Mouse (Mus musculus) C2C12 (cell line): ENCODE results near the gene Hspa1l.
"Not testable (repeated sequence)": the region's sequence is repeated elsewhere in the genome, so short reads cannot be mapped to it uniquely, and the experiment has no call there.

ENCODE experiments used
- CEBPB ChIP-seq: IDR thresholded peaks from one replicate; pipeline ENCODE4 v1.6.1; 2011; ENCODE audit warnings: low read depth, mild to moderate bottlenecking, control low read depth, moderate library complexity
- CTCF ChIP-seq: IDR thresholded peaks from one replicate; pipeline ENCODE4 v1.5.1; 2011; ENCODE audit not compliant: control insufficient read depth, insufficient read depth, insufficient read length
- FOSL1 ChIP-seq: IDR thresholded peaks from one replicate; pipeline ENCODE4 v1.8.0; 2011; ENCODE audit warnings: mild to moderate bottlenecking, low read length; ENCODE audit not compliant: poor library complexity, insufficient read depth, severe bottlenecking
- MAX ChIP-seq: IDR thresholded peaks from one replicate; pipeline ENCODE4 v1.6.1; 2011; ENCODE audit warnings: mild to moderate bottlenecking, control low read depth
- MYOD1 ChIP-seq: IDR thresholded peaks from one replicate; pipeline ENCODE4 v1.6.1; 2011; ENCODE audit warnings: low read depth; ENCODE audit not compliant: control insufficient read depth, insufficient read length
- MYOG ChIP-seq: IDR thresholded peaks from one replicate; pipeline ENCODE4 v1.6.1; 2011; ENCODE audit not compliant: control insufficient read depth, insufficient read length; ENCODE audit errors: extremely low read depth
- USF1 ChIP-seq: IDR thresholded peaks from one replicate; pipeline ENCODE4 v1.6.1; 2011; ENCODE audit warnings: low read depth, mild to moderate bottlenecking, control low read depth, moderate library complexity

DNA sequence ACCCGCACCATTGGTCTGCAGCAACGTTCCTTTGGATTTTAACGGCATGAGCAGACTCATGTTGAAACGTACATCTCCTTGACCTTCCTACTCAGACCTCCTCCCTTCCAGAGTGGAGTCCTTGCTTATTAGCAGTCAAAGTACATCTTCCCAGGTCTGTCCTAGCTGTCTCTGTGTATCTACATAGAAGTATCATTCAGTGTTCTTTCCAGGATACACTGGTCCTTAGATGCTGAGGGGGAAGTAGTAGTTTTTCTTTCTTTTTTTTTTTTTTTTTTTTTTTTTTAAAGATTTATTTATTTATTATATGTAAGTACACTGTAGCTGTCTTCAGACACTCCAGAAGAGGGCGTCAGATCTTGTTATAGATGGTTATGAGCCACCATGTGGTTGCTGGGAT, 33.4 kb downstream of the Hspa1l start:
- not testable (repeated sequence) for TF ChIP-seq CTCF, MAX, CEBPB, USF1, MYOD1, FOSL1, MYOG
